Mouse (Mus musculus): ENCODE results near the gene Ntf3. TPM values are rescaled to one million over a fixed set of nuclear protein-coding genes. Genes with fewer than 3 reads are reported as not detected.
A peak's percentile ranks its signal among the peaks of the same experiment; 100 is the strongest.

Gene Ntf3
- polyA plus RNA-seq (2014; fragmentation: Nextera tagmentation; extraction: Ambion mirVana) = 9.9 and 13.2 TPM in 2 replicates

- Histone ChIP-seq H3K27ac (ENCODE audit: low read depth) (peak within 1 kb of the TSS; percentile 35; the same call in 1 of the 2 replicates), H3K36me3 (ENCODE audit: control insufficient read depth, insufficient read depth, low read length) (no peaks in the 10 kb centered on the region), H3K27me3 (replicated peaks; ENCODE audit: control insufficient read depth, insufficient read depth, low read length) (peaks cover 10% of the 10 kb centered on the region; the same call in 1 of the 2 replicates), H3K4me1 (replicated peaks; ENCODE audit: control insufficient read depth, insufficient read depth, low read length) (peaks cover 29% of the 10 kb centered on the region), H3K4me2 (ENCODE audit: low read length) (peak within 1 kb of the TSS; percentile 82), H3K9ac (ENCODE audit: low read length) (peak within 1 kb of the TSS; percentile 41), H3K4me3 (ENCODE audit: low read depth, low read length) (peak within 1 kb of the TSS; percentile 52), H3K9me3 (ENCODE audit: control insufficient read depth, low read length) (no peaks in the 10 kb centered on the region)
- ATAC-seq (replicated peaks; ENCODE audit: low FRiP score, low TSS enrichment, low read depth) (peak; percentile 54; the same call in 1 of the 2 replicates), DNase-seq (ENCODE audit: low spot score) (peak; percentile 66)
- under 1% methylated on average over 27 of the region's 27 CpGs for WGBS
Measured at GRCm38 (mm10) chr6:126166548-126167207, at the start of gene Ntf3. Gene Ntf3, minus strand, starts transcription at chr6:126166910.

DNA sequence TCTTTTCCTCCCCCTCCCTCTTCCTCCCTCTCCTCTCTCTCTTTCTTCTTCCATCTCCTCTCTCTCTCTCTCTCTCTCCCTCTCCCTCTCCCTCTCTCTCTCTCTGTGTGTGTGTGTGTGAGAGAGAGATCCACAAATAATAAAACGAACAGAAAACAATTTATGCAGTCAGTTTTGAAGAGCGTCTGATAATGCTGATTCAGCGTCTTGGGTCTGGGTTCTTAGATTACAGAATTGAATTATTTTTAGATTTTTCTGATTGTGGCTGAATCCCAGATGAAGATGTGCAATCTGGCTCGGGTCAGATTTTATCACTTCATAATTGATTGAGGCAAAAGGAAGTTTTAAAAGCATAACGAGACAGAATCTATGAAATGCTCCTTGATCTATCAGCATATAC lies 46.6 kb upstream of the Ntf3 start:
- no peaks in the 10 kb centered on the region for H3K36me3 ChIP-seq (ENCODE audit: control insufficient read depth, insufficient read depth, low read length)
- no peaks in the 10 kb centered on the region for H3K4me1 ChIP-seq (replicated peaks; ENCODE audit: control insufficient read depth, insufficient read depth, low read length)
- DNase-seq (ENCODE audit: low spot score) (no peak), ATAC-seq (replicated peaks; ENCODE audit: low FRiP score, low TSS enrichment, low read depth) (no peak)
- no peak overlapping the region for H3K4me2 ChIP-seq (ENCODE audit: low read length)
- H3K9me3 ChIP-seq (ENCODE audit: control insufficient read depth, low read length) = no peaks in the 10 kb centered on the region
- no peak overlapping the region for H3K4me3 ChIP-seq (ENCODE audit: low read depth, low read length)
- 74% methylated on average over 5 of the region's 5 CpGs for WGBS
- no peaks in the 10 kb centered on the region for H3K27me3 ChIP-seq (replicated peaks; ENCODE audit: control insufficient read depth, insufficient read depth, low read length)
- H3K9ac ChIP-seq (ENCODE audit: low read length) = no peak overlapping the region
- no peak overlapping the region for H3K27ac ChIP-seq (ENCODE audit: low read depth)

- H3K36me3 ChIP-seq (ENCODE audit: control insufficient read depth, insufficient read depth, low read length) = no peaks in the 10 kb centered on the region
- no peaks in the 10 kb centered on the region for H3K9me3 ChIP-seq (ENCODE audit: control insufficient read depth, low read length)
- H3K9ac ChIP-seq (ENCODE audit: low read length) = no peak overlapping the region
- ATAC-seq (replicated peaks; ENCODE audit: low FRiP score, low TSS enrichment, low read depth) (peak; percentile 25; the same call in 1 of the 2 replicates), DNase-seq (ENCODE audit: low spot score) (no peak)
- H3K4me3 ChIP-seq (ENCODE audit: low read depth, low read length) = no peak overlapping the region
- no peaks in the 10 kb centered on the region for H3K27me3 ChIP-seq (replicated peaks; ENCODE audit: control insufficient read depth, insufficient read depth, low read length)
- no peak overlapping the region for H3K27ac ChIP-seq (ENCODE audit: low read depth)
- H3K4me2 ChIP-seq (ENCODE audit: low read length) = no peak overlapping the region
- no peaks in the 10 kb centered on the region; the same call in 1 of the 2 replicates for H3K4me1 ChIP-seq (replicated peaks; ENCODE audit: control insufficient read depth, insufficient read depth, low read length)
- WGBS = 64% methylated on average over 4 of the region's 4 CpGs
Measured at GRCm38 (mm10) chr6:126203366-126203765, 36.7 kb upstream of the Ntf3 start.

- H3K9me3 ChIP-seq (ENCODE audit: control insufficient read depth, low read length) = no peaks in the 10 kb centered on the region
- H3K4me1 ChIP-seq (replicated peaks; ENCODE audit: control insufficient read depth, insufficient read depth, low read length) = no peaks in the 10 kb centered on the region; the same call in 1 of the 2 replicates
- H3K27me3 ChIP-seq (replicated peaks; ENCODE audit: control insufficient read depth, insufficient read depth, low read length) = no peaks in the 10 kb centered on the region
- ATAC-seq (replicated peaks; ENCODE audit: low FRiP score, low TSS enrichment, low read depth) = peak; percentile 97
- H3K4me2 ChIP-seq (ENCODE audit: low read length) = no peak overlapping the region
- H3K4me3 ChIP-seq (ENCODE audit: low read depth, low read length) = no peak overlapping the region
- DNase-seq (ENCODE audit: low spot score) = peak; percentile 64
- no peak overlapping the region for H3K9ac ChIP-seq (ENCODE audit: low read length)
- no peaks in the 10 kb centered on the region for H3K36me3 ChIP-seq (ENCODE audit: control insufficient read depth, insufficient read depth, low read length)
- peak overlapping the region; percentile 64; the same call in 1 of the 2 replicates for H3K27ac ChIP-seq (ENCODE audit: low read depth)
- 27% methylated on average over 7 of the region's 7 CpGs for WGBS
Measured at GRCm38 (mm10) chr6:126202959-126203358, 36.2 kb upstream of the Ntf3 start.

DNA sequence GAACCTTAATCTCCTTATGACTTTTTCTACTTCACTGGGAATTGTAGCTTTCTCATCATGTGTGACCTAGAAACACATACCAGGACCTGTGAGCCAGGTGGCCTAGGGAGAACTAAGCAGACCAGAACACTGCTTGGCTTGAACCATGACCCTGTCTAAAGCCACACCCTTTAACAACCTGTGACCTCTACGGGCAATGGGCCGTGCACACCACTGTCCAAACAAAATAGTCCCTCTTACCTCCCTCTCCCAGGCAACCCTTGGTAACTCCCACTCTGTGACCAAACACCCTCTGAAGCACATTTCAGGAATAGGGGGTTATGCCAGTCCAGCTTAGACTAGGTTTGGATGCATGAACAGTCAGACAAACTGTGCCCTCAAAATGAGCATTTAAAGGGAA lies 35.0 kb upstream of the Ntf3 start:
- no peak for DNase-seq (ENCODE audit: low spot score)
- WGBS = 70% methylated on average over 2 of the region's 2 CpGs

GRCm38 (mm10) chr6:126199916-126200315 lies 33.2 kb upstream of the Ntf3 start:
- H3K9me3 ChIP-seq (ENCODE audit: control insufficient read depth, low read length) = no peaks in the 10 kb centered on the region
- WGBS = 81% methylated on average over 2 of the region's 2 CpGs
- DNase-seq (ENCODE audit: low spot score) = no peak
- H3K27ac ChIP-seq (ENCODE audit: low read depth) = no peak overlapping the region
- no peaks in the 10 kb centered on the region; the same call in 1 of the 2 replicates for H3K4me1 ChIP-seq (replicated peaks; ENCODE audit: control insufficient read depth, insufficient read depth, low read length)
- H3K4me3 ChIP-seq (ENCODE audit: low read depth, low read length) = no peak overlapping the region
- no peak overlapping the region for H3K9ac ChIP-seq (ENCODE audit: low read length)
- no peak overlapping the region for H3K4me2 ChIP-seq (ENCODE audit: low read length)
- no peak for ATAC-seq (replicated peaks; ENCODE audit: low FRiP score, low TSS enrichment, low read depth)
- H3K27me3 ChIP-seq (replicated peaks; ENCODE audit: control insufficient read depth, insufficient read depth, low read length) = no peaks in the 10 kb centered on the region
- H3K36me3 ChIP-seq (ENCODE audit: control insufficient read depth, insufficient read depth, low read length) = no peaks in the 10 kb centered on the region

More for the DNA sequence above, 35.0 kb upstream of the Ntf3 start:
- Histone ChIP-seq H3K4me2 (ENCODE audit: low read length) (no peak overlapping the region), H3K9me3 (ENCODE audit: control insufficient read depth, low read length) (no peaks in the 10 kb centered on the region), H3K36me3 (ENCODE audit: control insufficient read depth, insufficient read depth, low read length) (no peaks in the 10 kb centered on the region), H3K27me3 (replicated peaks; ENCODE audit: control insufficient read depth, insufficient read depth, low read length) (no peaks in the 10 kb centered on the region), H3K27ac (ENCODE audit: low read depth) (no peak overlapping the region), H3K4me3 (ENCODE audit: low read depth, low read length) (no peak overlapping the region), H3K9ac (ENCODE audit: low read length) (no peak overlapping the region), H3K4me1 (replicated peaks; ENCODE audit: control insufficient read depth, insufficient read depth, low read length) (no peaks in the 10 kb centered on the region; the same call in 1 of the 2 replicates)
- no peak for ATAC-seq (replicated peaks; ENCODE audit: low FRiP score, low TSS enrichment, low read depth)

GRCm38 (mm10) chr6:126194760-126195159 lies 28.1 kb upstream of the Ntf3 start:
- Histone ChIP-seq H3K9ac (ENCODE audit: low read length) (no peak overlapping the region), H3K27ac (ENCODE audit: low read depth) (no peak overlapping the region), H3K36me3 (ENCODE audit: control insufficient read depth, insufficient read depth, low read length) (no peaks in the 10 kb centered on the region), H3K4me1 (replicated peaks; ENCODE audit: control insufficient read depth, insufficient read depth, low read length) (no peaks in the 10 kb centered on the region), H3K4me3 (ENCODE audit: low read depth, low read length) (no peak overlapping the region), H3K27me3 (replicated peaks; ENCODE audit: control insufficient read depth, insufficient read depth, low read length) (no peaks in the 10 kb centered on the region), H3K4me2 (ENCODE audit: low read length) (no peak overlapping the region), H3K9me3 (ENCODE audit: control insufficient read depth, low read length) (no peaks in the 10 kb centered on the region)
- ATAC-seq (replicated peaks; ENCODE audit: low FRiP score, low TSS enrichment, low read depth) (no peak), DNase-seq (ENCODE audit: low spot score) (no peak)
- WGBS = 63% methylated on average over 4 of the region's 4 CpGs

- Histone ChIP-seq H3K4me2 (ENCODE audit: low read length) (no peak overlapping the region), H3K27ac (ENCODE audit: low read depth) (no peak overlapping the region), H3K36me3 (ENCODE audit: control insufficient read depth, insufficient read depth, low read length) (no peaks in the 10 kb centered on the region), H3K4me1 (replicated peaks; ENCODE audit: control insufficient read depth, insufficient read depth, low read length) (no peaks in the 10 kb centered on the region), H3K9ac (ENCODE audit: low read length) (no peak overlapping the region), H3K27me3 (replicated peaks; ENCODE audit: control insufficient read depth, insufficient read depth, low read length) (no peaks in the 10 kb centered on the region), H3K4me3 (ENCODE audit: low read depth, low read length) (no peak overlapping the region), H3K9me3 (ENCODE audit: control insufficient read depth, low read length) (no peaks in the 10 kb centered on the region)
- DNase-seq (ENCODE audit: low spot score) (no peak), ATAC-seq (replicated peaks; ENCODE audit: low FRiP score, low TSS enrichment, low read depth) (no peak)
- WGBS = 84% methylated on average over 10 of the region's 10 CpGs
Measured at GRCm38 (mm10) chr6:126190218-126190871, 23.6 kb upstream of the Ntf3 start.
